Mouse (Mus musculus) retina, adult 2 months (tissue): Measurements from ENCODE around the gene Mmp23.
A peak's percentile ranks its signal among the peaks of the same experiment; 100 is the strongest.

Experiments
- DNase-seq: peaks from one replicate; pipeline ENCODE4 v3.0.0-alpha.2; 2012; ENCODE audit warnings: low read depth, low spot score

The Mmp23 gene

GRCm38 (mm10) chr4:155601091-155601996 is 51.8 kb downstream of the Mmp23 start, which contains the start of gene Slc35e2:
TSS of gene Slc35e2 (plus strand) at chr4:155601416.
- peak; percentile 93 for DNase-seq
